Mouse (Mus musculus): ENCODE measurements around the gene Col20a1. TPM values are rescaled to one million over a fixed set of nuclear protein-coding genes. Genes with fewer than 3 reads are reported as not detected.

The Col20a1 gene
- 2.8 and 3.1 TPM in 2 replicates for polyA plus RNA-seq (2012; rRNA removed)

DNA sequence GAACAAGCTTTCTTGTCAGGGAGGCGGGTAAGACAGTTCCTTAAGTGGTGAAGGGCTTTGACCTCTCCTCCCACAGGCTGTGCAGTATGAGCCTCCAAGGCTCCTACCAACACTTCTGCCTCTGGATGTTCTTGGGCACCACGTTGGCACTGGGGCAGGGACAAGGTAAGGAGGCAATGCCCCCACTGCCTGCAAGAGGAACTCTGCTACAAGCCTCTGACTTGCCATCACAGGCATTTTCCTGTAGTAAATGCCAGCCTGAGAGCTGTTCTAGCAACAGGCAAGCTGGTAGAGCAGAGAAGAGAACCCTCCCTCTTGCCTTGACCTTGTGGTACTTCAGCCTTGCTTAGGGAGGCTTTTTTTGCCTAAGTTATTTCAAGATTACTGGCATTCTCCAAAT, at the start of gene Col20a1:
Gene Col20a1 (plus strand): TSS at position 87 of the 400 bp plus-strand sequence.
- Histone ChIP-seq H3K27ac (ENCODE audit: insufficient read depth, low read length) (no peak within 1 kb of the TSS), H3K4me3 (ENCODE audit: insufficient read depth, low read length) (no peak within 1 kb of the TSS), H3K4me1 (ENCODE audit: control insufficient read depth, insufficient read depth, low read length) (peaks cover 3% of the 10 kb centered on the region)
- TF ChIP-seq CTCF (IDR thresholded peaks at IDR 0.05; ENCODE audit: extremely low read depth, insufficient read depth, low read length): no peak
- TF ChIP-seq POLR2A (IDR thresholded peaks at IDR 0.05; ENCODE audit: extremely low read depth, insufficient read depth, low read length): no peak

DNA sequence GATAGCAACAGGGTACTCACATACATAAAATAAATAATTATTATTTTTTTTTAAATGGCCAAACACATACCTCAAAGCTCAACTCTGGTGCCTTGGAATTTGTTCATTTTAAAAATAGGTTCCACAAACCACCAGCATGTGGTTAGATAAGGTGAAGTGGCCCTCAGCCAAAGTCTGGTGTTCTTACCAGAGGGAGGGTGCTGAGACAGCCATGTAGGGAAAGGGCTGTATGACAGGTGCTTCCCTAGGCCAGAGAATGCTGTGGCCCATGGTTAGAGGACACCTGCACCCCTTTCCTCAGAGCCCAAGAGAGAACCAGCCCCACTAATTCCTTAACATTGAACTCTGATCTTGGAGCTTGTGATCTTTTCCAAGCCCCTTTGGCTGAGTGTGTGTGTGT, 46.1 kb upstream of the Col20a1 start:
- no peak overlapping the region for H3K4me3 ChIP-seq (ENCODE audit: insufficient read depth, low read length)
- H3K4me1 ChIP-seq (ENCODE audit: control insufficient read depth, insufficient read depth, low read length): no peaks in the 10 kb centered on the region
- TF ChIP-seq POLR2A (IDR thresholded peaks at IDR 0.05; ENCODE audit: extremely low read depth, insufficient read depth, low read length) (no peak), CTCF (IDR thresholded peaks at IDR 0.05; ENCODE audit: extremely low read depth, insufficient read depth, low read length) (no peak)

DNA sequence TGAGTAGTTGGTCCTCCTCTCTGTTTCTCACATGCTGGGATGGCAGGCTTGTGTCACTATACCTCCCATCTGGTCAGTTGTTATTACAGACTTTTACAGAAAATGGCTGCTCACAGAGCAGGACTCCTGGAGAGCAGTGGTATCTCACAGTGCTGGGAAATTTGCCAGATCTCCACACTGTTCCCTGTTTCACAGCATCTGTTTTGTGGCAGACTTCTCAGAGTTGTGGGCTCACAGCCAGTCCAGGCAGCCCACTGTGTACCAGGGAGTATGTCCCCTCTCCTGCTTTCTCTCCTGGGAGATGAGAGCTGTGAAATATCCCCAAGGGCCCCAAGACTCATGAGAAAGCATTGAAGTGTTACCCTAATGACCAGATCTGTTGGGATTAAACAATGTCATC, 44.5 kb upstream of the Col20a1 start:
- H3K4me1 ChIP-seq (ENCODE audit: control insufficient read depth, insufficient read depth, low read length): no peaks in the 10 kb centered on the region
- H3K4me3 ChIP-seq (ENCODE audit: insufficient read depth, low read length): no peak overlapping the region
- H3K27ac ChIP-seq (ENCODE audit: insufficient read depth, low read length): no peak overlapping the region
- no peak for TF ChIP-seq POLR2A (IDR thresholded peaks at IDR 0.05; ENCODE audit: extremely low read depth, insufficient read depth, low read length)
- no peak for TF ChIP-seq CTCF (IDR thresholded peaks at IDR 0.05; ENCODE audit: extremely low read depth, insufficient read depth, low read length)

More for the DNA sequence above, 46.1 kb upstream of the Col20a1 start:
- H3K27ac ChIP-seq (ENCODE audit: insufficient read depth, low read length): no peak overlapping the region

DNA sequence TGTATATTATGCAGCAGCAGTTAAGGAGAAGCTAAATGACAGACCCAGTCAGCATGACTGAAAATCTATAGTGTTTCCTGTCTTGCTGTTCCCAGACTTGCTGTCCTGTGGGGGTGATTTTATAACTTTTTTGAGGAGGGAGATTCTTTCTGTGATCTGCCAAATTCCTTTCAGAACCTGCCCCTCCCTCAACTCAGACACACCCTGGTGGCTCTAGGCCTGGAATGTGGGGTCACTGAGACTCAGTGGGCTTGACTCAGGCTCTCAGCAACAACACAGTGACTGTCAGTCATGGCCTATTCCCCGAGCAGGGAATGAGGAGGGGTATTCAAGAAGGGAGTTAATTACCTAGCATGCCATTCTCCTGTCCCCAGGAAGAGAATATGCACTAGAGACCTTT, 36.4 kb upstream of the Col20a1 start:
- H3K4me1 ChIP-seq (ENCODE audit: control insufficient read depth, insufficient read depth, low read length): peaks cover 2% of the 10 kb centered on the region; the same call in 1 of the 2 replicates
- no peak overlapping the region for H3K27ac ChIP-seq (ENCODE audit: insufficient read depth, low read length)
- no peak overlapping the region for H3K4me3 ChIP-seq (ENCODE audit: insufficient read depth, low read length)
- no peak for TF ChIP-seq CTCF (IDR thresholded peaks at IDR 0.05; ENCODE audit: extremely low read depth, insufficient read depth, low read length)
- no peak for TF ChIP-seq POLR2A (IDR thresholded peaks at IDR 0.05; ENCODE audit: extremely low read depth, insufficient read depth, low read length)

DNA sequence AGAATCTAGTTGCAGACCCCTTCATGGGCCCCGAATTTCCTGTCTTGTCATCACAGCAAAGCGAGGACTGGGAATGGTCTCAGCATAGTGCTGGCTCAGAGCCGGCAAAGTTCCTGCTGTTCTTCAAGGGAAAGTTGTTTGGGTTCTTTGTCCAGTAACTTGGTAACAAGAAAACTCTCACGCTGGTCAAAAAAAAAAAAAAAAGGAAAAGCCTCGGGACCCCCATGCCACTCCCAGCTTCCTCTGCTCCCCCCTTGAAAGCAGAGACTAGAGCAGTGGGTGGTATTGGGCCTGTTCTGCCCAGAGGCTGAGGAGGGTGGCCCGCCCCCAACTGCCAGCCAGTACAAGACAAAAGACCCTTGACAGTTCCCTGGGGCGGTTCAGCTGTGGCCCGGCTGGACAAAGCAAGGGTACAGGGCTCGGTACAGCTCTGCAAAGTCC, 33.6 kb upstream of the Col20a1 start:
- peaks cover 2% of the 10 kb centered on the region; the same call in 1 of the 2 replicates for H3K4me1 ChIP-seq (ENCODE audit: control insufficient read depth, insufficient read depth, low read length)
- H3K4me3 ChIP-seq (ENCODE audit: insufficient read depth, low read length): peak overlapping the region; percentile 77; the same call in 1 of the 2 replicates
- TF ChIP-seq POLR2A (IDR thresholded peaks at IDR 0.05; ENCODE audit: extremely low read depth, insufficient read depth, low read length) (0 out of 2 replicates have a peak, but pooled peaks have one; percentile 25), CTCF (IDR thresholded peaks at IDR 0.05; ENCODE audit: extremely low read depth, insufficient read depth, low read length) (no peak)
- no peak overlapping the region for H3K27ac ChIP-seq (ENCODE audit: insufficient read depth, low read length)

DNA sequence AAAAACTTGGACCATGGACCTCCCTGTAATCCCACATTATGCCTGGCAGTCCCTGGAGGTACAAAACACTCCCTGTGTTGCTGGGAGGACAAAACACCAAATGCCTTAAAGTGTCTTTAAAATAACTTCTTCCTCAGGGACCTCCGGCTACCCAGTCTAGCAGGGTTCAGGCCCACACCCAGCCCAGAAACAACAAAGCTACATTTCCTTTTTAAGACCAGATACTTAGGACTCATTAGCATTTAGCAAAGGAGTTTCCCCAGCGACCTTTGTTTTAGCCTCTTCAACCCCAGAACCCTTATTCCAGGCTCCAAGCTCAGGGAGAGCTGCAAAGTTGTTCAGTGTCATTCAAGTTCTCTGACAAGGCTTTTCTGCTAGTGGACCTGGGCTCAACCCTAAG, 32.7 kb upstream of the Col20a1 start:
- no peak overlapping the region; the same call in 1 of the 2 replicates for H3K27ac ChIP-seq (ENCODE audit: insufficient read depth, low read length)
- no peak for TF ChIP-seq CTCF (IDR thresholded peaks at IDR 0.05; ENCODE audit: extremely low read depth, insufficient read depth, low read length)
- no peak for TF ChIP-seq POLR2A (IDR thresholded peaks at IDR 0.05; ENCODE audit: extremely low read depth, insufficient read depth, low read length)
- H3K4me3 ChIP-seq (ENCODE audit: insufficient read depth, low read length): peak overlapping the region; percentile 77
- peaks cover 2% of the 10 kb centered on the region; the same call in 1 of the 2 replicates for H3K4me1 ChIP-seq (ENCODE audit: control insufficient read depth, insufficient read depth, low read length)

DNA sequence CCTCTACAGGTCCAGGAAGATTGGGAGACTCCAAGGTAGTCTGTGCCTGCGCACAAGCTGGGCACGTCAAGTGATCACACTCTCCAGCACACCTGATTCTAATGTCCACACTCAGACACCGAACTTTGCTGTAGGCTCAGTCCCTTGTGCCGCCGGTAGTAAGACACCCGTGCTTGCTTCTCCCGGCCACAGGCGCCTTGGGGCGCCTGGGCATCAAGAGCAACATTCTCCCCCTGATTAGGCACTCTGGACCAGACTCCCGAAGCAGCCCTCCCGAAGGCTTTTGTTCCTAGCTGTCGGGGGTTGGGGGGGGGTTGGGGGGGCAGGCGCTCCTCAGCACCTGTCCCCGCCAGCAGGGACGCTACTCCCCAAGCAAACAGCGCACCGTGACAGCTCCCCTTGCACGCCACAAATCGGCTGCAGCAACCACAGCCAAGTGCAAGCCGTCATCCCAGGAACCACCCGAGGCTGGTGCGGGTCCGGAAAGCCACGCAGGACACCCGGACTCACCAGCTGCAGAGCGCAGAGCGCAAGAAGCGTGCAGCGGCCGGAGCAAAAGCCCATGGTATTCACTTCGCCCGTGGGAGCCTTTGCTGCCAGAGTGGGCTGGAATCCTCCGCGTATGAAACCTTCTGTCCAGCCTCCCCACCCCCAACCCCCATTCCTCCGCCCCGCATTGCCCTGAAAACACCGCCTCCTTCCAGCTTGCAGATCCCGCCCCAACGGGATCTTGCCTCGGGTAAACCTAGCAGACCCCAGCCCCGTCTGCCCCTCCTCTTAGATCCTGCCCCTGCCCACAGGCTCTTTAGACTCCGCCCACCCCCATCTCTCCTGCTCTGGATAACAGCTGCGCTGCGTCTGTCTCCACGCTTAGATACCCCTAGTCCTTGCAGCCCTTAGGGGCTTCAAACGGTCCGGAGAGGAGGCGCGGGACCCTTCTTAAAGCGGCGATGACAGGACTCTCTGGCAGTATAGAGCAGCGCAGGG, 32.0 kb upstream of the Col20a1 start, which contains the start of gene Nkain4:
Gene Nkain4 (minus strand): TSS at position 639 of the 987 bp plus-strand sequence.
- peak; percentile 18; the same call in 1 of the 2 replicates for TF ChIP-seq CTCF (IDR thresholded peaks at IDR 0.05; ENCODE audit: extremely low read depth, insufficient read depth, low read length)
- peak; percentile 40; the same call in 1 of the 2 replicates for TF ChIP-seq POLR2A (IDR thresholded peaks at IDR 0.05; ENCODE audit: extremely low read depth, insufficient read depth, low read length)
- Histone ChIP-seq H3K27ac (ENCODE audit: insufficient read depth, low read length) (peak within 1 kb of the TSS; percentile 27; the same call in 1 of the 2 replicates), H3K4me3 (ENCODE audit: insufficient read depth, low read length) (peak within 1 kb of the TSS; percentile 77), H3K4me1 (ENCODE audit: control insufficient read depth, insufficient read depth, low read length) (peaks cover 2% of the 10 kb centered on the region; the same call in 1 of the 2 replicates)

DNA sequence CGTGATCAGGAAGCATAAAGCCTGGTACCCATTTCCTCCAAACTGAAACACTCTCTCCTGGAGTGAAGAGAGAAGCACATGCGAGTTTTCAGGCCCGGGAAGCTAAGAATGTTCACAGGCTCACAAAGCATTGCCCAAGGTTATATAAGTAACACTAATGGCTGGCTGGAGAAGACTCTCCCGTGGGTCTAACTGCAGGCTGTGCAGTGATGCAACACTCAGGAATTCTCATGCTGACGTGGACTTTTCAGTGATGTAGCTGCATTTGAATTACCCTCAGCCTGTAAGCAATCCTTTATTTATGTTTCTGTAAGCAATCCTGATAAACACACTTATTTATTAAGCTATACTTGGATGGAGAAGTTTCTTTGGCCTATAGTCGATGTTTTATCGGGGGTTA, 26.7 kb upstream of the Col20a1 start:
- TF ChIP-seq CTCF (IDR thresholded peaks at IDR 0.05; ENCODE audit: extremely low read depth, insufficient read depth, low read length): no peak
- TF ChIP-seq POLR2A (IDR thresholded peaks at IDR 0.05; ENCODE audit: extremely low read depth, insufficient read depth, low read length): no peak
- Histone ChIP-seq H3K4me3 (ENCODE audit: insufficient read depth, low read length) (no peak overlapping the region), H3K27ac (ENCODE audit: insufficient read depth, low read length) (no peak overlapping the region), H3K4me1 (ENCODE audit: control insufficient read depth, insufficient read depth, low read length) (no peaks in the 10 kb centered on the region)

DNA sequence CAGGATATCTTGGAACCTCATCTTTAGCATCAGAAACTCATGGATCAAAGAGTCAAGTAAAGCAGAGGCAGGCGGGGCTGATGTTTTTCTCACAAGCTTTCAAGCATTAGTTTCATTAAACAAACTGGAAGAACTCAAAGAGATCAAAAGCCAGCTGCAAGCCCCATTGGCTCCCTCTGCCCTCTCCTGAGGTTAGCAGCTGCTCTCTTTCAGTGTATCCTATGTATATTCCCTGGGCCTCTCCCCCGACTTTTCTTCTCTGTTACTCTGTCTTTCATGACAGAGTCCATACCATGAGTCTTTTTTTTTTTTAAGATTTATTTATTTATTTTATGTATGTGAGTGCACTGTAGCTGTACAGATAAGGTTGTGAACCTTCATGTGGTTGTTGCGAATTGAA, 26.1 kb upstream of the Col20a1 start:
- no peak for TF ChIP-seq POLR2A (IDR thresholded peaks at IDR 0.05; ENCODE audit: extremely low read depth, insufficient read depth, low read length)
- TF ChIP-seq CTCF (IDR thresholded peaks at IDR 0.05; ENCODE audit: extremely low read depth, insufficient read depth, low read length): no peak
- no peaks in the 10 kb centered on the region for H3K4me1 ChIP-seq (ENCODE audit: control insufficient read depth, insufficient read depth, low read length)
- no peak overlapping the region for H3K27ac ChIP-seq (ENCODE audit: insufficient read depth, low read length)
- no peak overlapping the region for H3K4me3 ChIP-seq (ENCODE audit: insufficient read depth, low read length)
